Mouse (Mus musculus) liver, embryonic 14.5 days (tissue): ENCODE results near the gene Rab34.

Experiments used
- CTCF ChIP-seq: IDR thresholded peaks from 2 replicates; pipeline ENCODE4 v1.5.1; 2016; ENCODE audit warnings: antibody characterized with exemption, low read depth, control low read depth
- EP300 ChIP-seq: IDR thresholded peaks from 2 replicates; pipeline ENCODE4 v1.6.1; 2016; ENCODE audit warnings: antibody characterized with exemption, low read depth

- no peak for TF ChIP-seq CTCF
- TF ChIP-seq EP300 = no peak
Observed at GRCm38 (mm10) chr11:78166640-78167039, 21.6 kb upstream of the Rab34 start.
